Mouse (Mus musculus): ENCODE results near the gene Hoxa3. TPM values are rescaled to one million over a fixed set of nuclear protein-coding genes. Genes with fewer than 3 reads are reported as not detected.
A peak's percentile ranks its signal among the peaks of the same experiment; 100 is the strongest.

Gene Hoxa3
- polyA plus RNA-seq, 1 experiment from 2014 or later, result 2.2 TPM

- under 1% methylated on average over 55 of the region's 55 CpGs for WGBS (ENCODE audit: insufficient replicate concordance)
- Histone ChIP-seq H3K9ac (ENCODE audit: low read depth, low read length) (no peak overlapping the region), H3K4me1 (ENCODE audit: control insufficient read depth, insufficient read depth, low read length) (peaks cover 12% of the 10 kb centered on the region), H3K27me3 (ENCODE audit: control insufficient read depth, insufficient read depth, low read length) (peaks cover 99% of the 10 kb centered on the region), H3K36me3 (ENCODE audit: control insufficient read depth, insufficient read depth, low read length) (no peaks in the 10 kb centered on the region), H3K4me2 (peak overlapping the region; percentile 20), H3K27ac (ENCODE audit: low read depth, low read length) (no peak overlapping the region), H3K9me3 (replicated peaks; ENCODE audit: control insufficient read depth, low read length) (no peaks in the 10 kb centered on the region), H3K4me3 (ENCODE audit: low read depth, low read length) (no peak overlapping the region)
- ATAC-seq (replicated peaks; ENCODE audit: insufficient number of reproducible peaks, low FRiP score, low TSS enrichment), result no peak
Observed at GRCm38 (mm10) chr6:52205638-52206621, 7.2 kb downstream of the Hoxa3 start.

- peaks cover 100% of the 10 kb centered on the region for H3K27me3 ChIP-seq (ENCODE audit: control insufficient read depth, insufficient read depth, low read length)
- H3K27ac ChIP-seq (ENCODE audit: low read depth, low read length), result no peak overlapping the region
- no peak for ATAC-seq (replicated peaks; ENCODE audit: insufficient number of reproducible peaks, low FRiP score, low TSS enrichment)
- H3K4me3 ChIP-seq (ENCODE audit: low read depth, low read length), result no peak overlapping the region
- WGBS (ENCODE audit: insufficient replicate concordance), result 4% methylated on average over 14 of the region's 14 CpGs
- no peaks in the 10 kb centered on the region for H3K9me3 ChIP-seq (replicated peaks; ENCODE audit: control insufficient read depth, low read length)
- no peaks in the 10 kb centered on the region for H3K36me3 ChIP-seq (ENCODE audit: control insufficient read depth, insufficient read depth, low read length)
- H3K9ac ChIP-seq (ENCODE audit: low read depth, low read length), result no peak overlapping the region
- peaks cover 12% of the 10 kb centered on the region for H3K4me1 ChIP-seq (ENCODE audit: control insufficient read depth, insufficient read depth, low read length)
- H3K4me2 ChIP-seq, result no peak overlapping the region
Observed at GRCm38 (mm10) chr6:52205221-52205620, 7.9 kb downstream of the Hoxa3 start.

- Histone ChIP-seq H3K4me3 (ENCODE audit: low read depth, low read length) (peak within 1 kb of the TSS; percentile 36), H3K9ac (ENCODE audit: low read depth, low read length) (peak within 1 kb of the TSS; percentile 64; the same call in 1 of the 2 replicates), H3K4me2 (peak within 1 kb of the TSS; percentile 66), H3K27me3 (ENCODE audit: control insufficient read depth, insufficient read depth, low read length) (peaks cover 100% of the 10 kb centered on the region), H3K9me3 (replicated peaks; ENCODE audit: control insufficient read depth, low read length) (no peaks in the 10 kb centered on the region), H3K4me1 (ENCODE audit: control insufficient read depth, insufficient read depth, low read length) (peaks cover 12% of the 10 kb centered on the region), H3K36me3 (ENCODE audit: control insufficient read depth, insufficient read depth, low read length) (no peaks in the 10 kb centered on the region), H3K27ac (ENCODE audit: low read depth, low read length) (0 out of 2 replicates have a peak within 1 kb of the TSS, but pooled peaks have one; percentile 29)
- ATAC-seq (replicated peaks; ENCODE audit: insufficient number of reproducible peaks, low FRiP score, low TSS enrichment), result no peak; the same call in 1 of the 2 replicates
- WGBS (ENCODE audit: insufficient replicate concordance), result under 1% methylated on average over 65 of the region's 65 CpGs
Observed at GRCm38 (mm10) chr6:52204050-52204752, 8.9 kb downstream of the Hoxa3 start, which contains the start of gene Hoxa5. Gene Hoxa5, minus strand, starts transcription at chr6:52204587.

GRCm38 (mm10) chr6:52203371-52204049 lies 9.6 kb downstream of the Hoxa3 start:
- WGBS (ENCODE audit: insufficient replicate concordance), result under 1% methylated on average over 46 of the region's 46 CpGs
- Histone ChIP-seq H3K36me3 (ENCODE audit: control insufficient read depth, insufficient read depth, low read length) (no peaks in the 10 kb centered on the region), H3K4me2 (peak overlapping the region; percentile 66), H3K27me3 (ENCODE audit: control insufficient read depth, insufficient read depth, low read length) (peaks cover 100% of the 10 kb centered on the region), H3K27ac (ENCODE audit: low read depth, low read length) (0 out of 2 replicates have a peak overlapping the region, but pooled peaks have one; percentile 29), H3K9ac (ENCODE audit: low read depth, low read length) (peak overlapping the region; percentile 64; the same call in 1 of the 2 replicates), H3K4me1 (ENCODE audit: control insufficient read depth, insufficient read depth, low read length) (peaks cover 12% of the 10 kb centered on the region), H3K4me3 (ENCODE audit: low read depth, low read length) (peak overlapping the region; percentile 36), H3K9me3 (replicated peaks; ENCODE audit: control insufficient read depth, low read length) (no peaks in the 10 kb centered on the region)
- no peak for ATAC-seq (replicated peaks; ENCODE audit: insufficient number of reproducible peaks, low FRiP score, low TSS enrichment)

GRCm38 (mm10) chr6:52203121-52203370 lies 10.1 kb downstream of the Hoxa3 start:
- H3K27ac ChIP-seq (ENCODE audit: low read depth, low read length), result no peak overlapping the region
- H3K9me3 ChIP-seq (replicated peaks; ENCODE audit: control insufficient read depth, low read length), result no peaks in the 10 kb centered on the region
- H3K36me3 ChIP-seq (ENCODE audit: control insufficient read depth, insufficient read depth, low read length), result no peaks in the 10 kb centered on the region
- peaks cover 100% of the 10 kb centered on the region for H3K27me3 ChIP-seq (ENCODE audit: control insufficient read depth, insufficient read depth, low read length)
- peaks cover 12% of the 10 kb centered on the region for H3K4me1 ChIP-seq (ENCODE audit: control insufficient read depth, insufficient read depth, low read length)
- ATAC-seq (replicated peaks; ENCODE audit: insufficient number of reproducible peaks, low FRiP score, low TSS enrichment), result no peak
- H3K4me2 ChIP-seq, result peak overlapping the region; percentile 66
- 0% methylated on average over 10 of the region's 10 CpGs for WGBS (ENCODE audit: insufficient replicate concordance)
- peak overlapping the region; percentile 64; the same call in 1 of the 2 replicates for H3K9ac ChIP-seq (ENCODE audit: low read depth, low read length)
- H3K4me3 ChIP-seq (ENCODE audit: low read depth, low read length), result peak overlapping the region; percentile 36

- WGBS (ENCODE audit: insufficient replicate concordance), result 3% methylated on average over 22 of the region's 22 CpGs
Observed at GRCm38 (mm10) chr6:52202362-52203120, 10.6 kb downstream of the Hoxa3 start.

GRCm38 (mm10) chr6:52201269-52201668 lies 11.9 kb downstream of the Hoxa3 start:
- Histone ChIP-seq H3K9ac (ENCODE audit: low read depth, low read length) (no peak overlapping the region), H3K4me3 (ENCODE audit: low read depth, low read length) (0 out of 2 replicates have a peak overlapping the region, but pooled peaks have one; percentile 1), H3K9me3 (replicated peaks; ENCODE audit: control insufficient read depth, low read length) (no peaks in the 10 kb centered on the region), H3K4me1 (ENCODE audit: control insufficient read depth, insufficient read depth, low read length) (peaks cover 12% of the 10 kb centered on the region), H3K36me3 (ENCODE audit: control insufficient read depth, insufficient read depth, low read length) (no peaks in the 10 kb centered on the region), H3K4me2 (no peak overlapping the region), H3K27ac (ENCODE audit: low read depth, low read length) (no peak overlapping the region), H3K27me3 (ENCODE audit: control insufficient read depth, insufficient read depth, low read length) (peaks cover 100% of the 10 kb centered on the region)
- no peak for ATAC-seq (replicated peaks; ENCODE audit: insufficient number of reproducible peaks, low FRiP score, low TSS enrichment)
- WGBS (ENCODE audit: insufficient replicate concordance), result 24% methylated on average over 1 of the region's 1 CpGs

More at GRCm38 (mm10) chr6:52202362-52203120, 10.6 kb downstream of the Hoxa3 start:
- Histone ChIP-seq H3K4me3 (ENCODE audit: low read depth, low read length) (peak overlapping the region; percentile 36), H3K27ac (ENCODE audit: low read depth, low read length) (no peak overlapping the region), H3K4me2 (peak overlapping the region; percentile 66), H3K36me3 (ENCODE audit: control insufficient read depth, insufficient read depth, low read length) (no peaks in the 10 kb centered on the region), H3K27me3 (ENCODE audit: control insufficient read depth, insufficient read depth, low read length) (peaks cover 100% of the 10 kb centered on the region), H3K9ac (ENCODE audit: low read depth, low read length) (peak overlapping the region; percentile 64; the same call in 1 of the 2 replicates), H3K4me1 (ENCODE audit: control insufficient read depth, insufficient read depth, low read length) (peaks cover 12% of the 10 kb centered on the region), H3K9me3 (replicated peaks; ENCODE audit: control insufficient read depth, low read length) (no peaks in the 10 kb centered on the region)
- ATAC-seq (replicated peaks; ENCODE audit: insufficient number of reproducible peaks, low FRiP score, low TSS enrichment), result no peak
